Mouse (Mus musculus) ES-Bruce4 (cell line): Measurements from ENCODE around the gene Mfsd11. TPM values are rescaled to one million over a fixed set of nuclear protein-coding genes. Genes with fewer than 3 reads are reported as not detected.

ENCODE experiments used
- H3K27ac ChIP-seq: 2 replicates; pipeline ENCODE4 v1.5.1; 2012; ENCODE audit warnings: low read length, inconsistent platforms; ENCODE audit not compliant: insufficient read depth
- H3K27me3 ChIP-seq: 2 replicates; pipeline ENCODE4 v1.6.1; 2012; ENCODE audit warnings: mild to moderate bottlenecking, low read length, inconsistent platforms; ENCODE audit not compliant: control insufficient read depth, poor library complexity, insufficient read depth, severe bottlenecking
- H3K36me3 ChIP-seq: 2 replicates; pipeline ENCODE4 v1.6.1; 2012; ENCODE audit warnings: inconsistent platforms, mild to moderate bottlenecking, low read length, moderate library complexity; ENCODE audit not compliant: control insufficient read depth, poor library complexity, insufficient read depth, severe bottlenecking
- H3K4me1 ChIP-seq: one replicate; pipeline ENCODE4 v1.8.1; 2011; ENCODE audit warnings: low read length; ENCODE audit not compliant: control insufficient read depth, insufficient read depth
- H3K4me3 ChIP-seq: 2 replicates; pipeline ENCODE4 v1.5.1; 2011; ENCODE audit warnings: low read depth, mild to moderate bottlenecking, low read length
- H3K9ac ChIP-seq: 2 replicates; pipeline ENCODE4 v1.6.1; 2012; ENCODE audit warnings: low read depth, mild to moderate bottlenecking, inconsistent platforms; ENCODE audit not compliant: poor library complexity, severe bottlenecking
- H3K9me3 ChIP-seq: replicated peaks from 2 replicates; pipeline ENCODE4 v1.6.1; 2012; ENCODE audit warnings: mild to moderate bottlenecking, low read length, inconsistent platforms; ENCODE audit not compliant: control insufficient read depth, poor library complexity, insufficient read depth, severe bottlenecking
- CTCF ChIP-seq: IDR thresholded peaks from one replicate; pipeline ENCODE4 v1.8.1; 2011; ENCODE audit warnings: low read depth, low read length
- EP300 ChIP-seq: IDR thresholded peaks from 2 replicates; pipeline ENCODE4 v1.6.1; 2011; ENCODE audit warnings: low read depth, low read length; ENCODE audit not compliant: insufficient read depth
- POLR2A ChIP-seq: IDR thresholded peaks from one replicate; pipeline ENCODE4 v1.8.1; 2011; ENCODE audit warnings: low read length; ENCODE audit not compliant: insufficient read depth
- polyA plus RNA-seq: library from polyadenylated mRNA; stranded (reverse); fragments of >200 nt; gene quantifications from 2 replicates; pipeline ENCODE4 v1.2.4, GENCODE M21; 2011; ENCODE audit warnings: low read depth; ENCODE audit not compliant: missing spikeins, insufficient read depth, insufficient read length

The Mfsd11 gene
- polyA plus RNA-seq, 1 experiment = 15.1 TPM

DNA sequence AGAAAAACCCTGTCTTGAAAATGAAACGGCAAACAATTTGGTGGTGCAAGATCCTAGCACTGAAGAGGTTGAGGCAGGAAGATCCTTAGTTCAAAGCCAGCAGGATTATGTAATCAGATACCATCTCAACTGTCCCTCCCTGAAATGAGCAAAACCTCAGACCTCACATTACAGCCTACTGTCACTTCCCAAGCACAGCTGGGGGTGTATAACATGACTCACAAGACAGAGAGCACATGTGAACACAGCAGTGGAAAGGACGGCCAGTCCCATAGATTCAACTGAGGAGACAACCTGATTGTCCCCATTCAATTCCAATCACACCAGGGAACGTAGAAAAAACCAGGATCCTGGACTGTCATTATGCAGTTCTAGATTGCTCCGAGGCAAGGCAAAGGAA, 16.0 kb upstream of the Mfsd11 start:
- H3K9ac ChIP-seq = no peak overlapping the region
- no peaks in the 10 kb centered on the region for H3K27me3 ChIP-seq
- no peak for TF ChIP-seq EP300
- TF ChIP-seq POLR2A = no peak
- TF ChIP-seq CTCF = no peak
- H3K4me1 ChIP-seq = peaks cover 9% of the 10 kb centered on the region
- no peaks in the 10 kb centered on the region for H3K9me3 ChIP-seq
- H3K36me3 ChIP-seq = peaks cover 41% of the 10 kb centered on the region
- no peak overlapping the region for H3K4me3 ChIP-seq
- H3K27ac ChIP-seq = no peak overlapping the region

DNA sequence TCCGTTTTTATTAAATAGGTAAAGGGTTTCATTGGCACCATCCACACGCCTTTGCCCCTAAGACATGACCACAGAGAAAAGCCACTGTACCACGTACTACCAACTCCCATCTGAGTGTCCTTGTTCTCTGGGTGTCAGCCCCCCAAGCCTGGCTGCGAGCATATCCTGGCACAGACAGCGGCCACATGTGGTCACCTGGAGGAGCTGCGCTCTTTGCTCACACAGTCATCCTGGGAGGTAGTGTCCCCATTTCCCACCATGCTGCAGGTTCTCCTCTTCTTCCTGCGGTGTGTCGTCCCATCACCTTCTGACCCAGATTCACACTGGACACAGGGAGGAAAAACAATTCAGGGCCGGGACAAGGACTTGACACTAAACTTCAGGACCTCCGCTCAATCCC, 14.8 kb upstream of the Mfsd11 start:
- no peaks in the 10 kb centered on the region for H3K9me3 ChIP-seq
- H3K36me3 ChIP-seq = peaks cover 43% of the 10 kb centered on the region
- no peak overlapping the region for H3K27ac ChIP-seq
- no peaks in the 10 kb centered on the region for H3K27me3 ChIP-seq
- H3K4me1 ChIP-seq = peaks cover 9% of the 10 kb centered on the region
- no peak for TF ChIP-seq POLR2A
- TF ChIP-seq CTCF = peak; percentile 58
- TF ChIP-seq EP300 = no peak
- no peak overlapping the region for H3K9ac ChIP-seq
- H3K4me3 ChIP-seq = no peak overlapping the region

DNA sequence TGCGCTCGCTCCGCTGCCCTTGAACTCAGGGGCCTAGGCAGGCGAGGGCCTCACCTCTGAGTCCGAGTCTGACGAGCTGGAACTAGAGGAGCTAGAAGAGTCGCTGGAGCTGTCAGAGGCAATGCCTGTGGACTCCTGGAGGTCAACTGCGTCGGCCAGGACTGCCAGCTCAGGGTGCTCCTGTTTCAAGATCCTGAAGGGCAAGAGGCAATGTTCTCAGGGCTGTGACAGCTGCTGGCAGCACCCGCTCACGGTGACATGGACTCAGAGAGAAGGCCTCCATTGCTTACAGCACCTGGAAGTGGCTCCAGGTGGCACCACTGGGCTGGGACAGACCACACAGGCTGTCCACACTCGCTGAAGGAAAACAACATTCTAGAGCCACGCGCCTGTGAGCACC, 13.3 kb upstream of the Mfsd11 start:
- peaks cover 6% of the 10 kb centered on the region for H3K4me1 ChIP-seq
- no peaks in the 10 kb centered on the region for H3K9me3 ChIP-seq
- no peak overlapping the region for H3K27ac ChIP-seq
- no peak overlapping the region for H3K4me3 ChIP-seq
- no peaks in the 10 kb centered on the region for H3K27me3 ChIP-seq
- peaks cover 43% of the 10 kb centered on the region for H3K36me3 ChIP-seq
- TF ChIP-seq CTCF = no peak
- H3K9ac ChIP-seq = no peak overlapping the region

DNA sequence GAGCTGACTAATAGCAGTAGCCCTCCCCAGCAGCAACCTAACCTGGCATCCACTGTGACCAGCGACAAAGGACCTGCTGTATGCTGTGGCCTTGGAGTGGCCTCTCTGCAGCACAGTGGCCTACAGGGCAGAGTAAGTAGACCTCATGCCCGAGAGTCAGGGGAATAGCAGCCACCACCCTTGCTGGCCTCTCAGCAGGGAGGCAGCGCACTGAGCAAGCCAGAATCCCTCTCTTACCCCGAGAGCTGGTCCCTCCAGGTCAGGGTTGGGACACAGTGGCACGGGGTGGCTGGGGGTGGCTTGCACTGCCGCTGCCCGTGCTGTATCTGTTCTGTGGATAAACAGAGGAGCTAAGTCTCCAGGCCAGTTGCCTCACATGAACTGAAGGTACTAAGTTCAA, 12.6 kb upstream of the Mfsd11 start:
- no peak for TF ChIP-seq CTCF
- TF ChIP-seq EP300 = no peak
- TF ChIP-seq POLR2A = no peak
- Histone ChIP-seq H3K4me3 (no peak overlapping the region), H3K27ac (no peak overlapping the region), H3K4me1 (peaks cover 6% of the 10 kb centered on the region), H3K36me3 (peaks cover 43% of the 10 kb centered on the region), H3K9me3 (no peaks in the 10 kb centered on the region), H3K9ac (no peak overlapping the region), H3K27me3 (no peaks in the 10 kb centered on the region)

DNA sequence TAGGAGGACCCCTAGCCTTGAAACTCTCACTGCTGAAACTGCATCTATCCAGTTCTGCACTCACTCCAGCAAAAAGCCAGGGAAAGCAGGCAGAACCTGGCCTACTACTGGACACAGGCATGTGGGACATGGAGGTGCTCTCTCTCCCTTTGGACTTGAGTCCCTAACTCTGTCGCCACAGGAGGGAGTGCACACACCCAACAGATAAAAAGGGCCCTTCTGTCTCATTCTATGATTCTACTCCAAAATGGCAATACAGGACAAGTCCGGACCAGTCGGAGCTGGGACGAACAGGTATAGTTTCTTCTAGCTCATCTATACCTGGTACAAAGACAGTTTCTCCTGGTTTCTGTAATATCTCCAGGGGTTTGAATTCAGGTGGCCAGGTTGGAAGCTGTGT, 11.5 kb upstream of the Mfsd11 start:
- no peaks in the 10 kb centered on the region for H3K27me3 ChIP-seq
- no peak overlapping the region for H3K9ac ChIP-seq
- H3K4me3 ChIP-seq = no peak overlapping the region
- H3K4me1 ChIP-seq = peaks cover 6% of the 10 kb centered on the region
- no peaks in the 10 kb centered on the region for H3K9me3 ChIP-seq
- no peak overlapping the region for H3K27ac ChIP-seq
- TF ChIP-seq POLR2A (no peak), EP300 (no peak), CTCF (no peak)
- peaks cover 43% of the 10 kb centered on the region for H3K36me3 ChIP-seq

DNA sequence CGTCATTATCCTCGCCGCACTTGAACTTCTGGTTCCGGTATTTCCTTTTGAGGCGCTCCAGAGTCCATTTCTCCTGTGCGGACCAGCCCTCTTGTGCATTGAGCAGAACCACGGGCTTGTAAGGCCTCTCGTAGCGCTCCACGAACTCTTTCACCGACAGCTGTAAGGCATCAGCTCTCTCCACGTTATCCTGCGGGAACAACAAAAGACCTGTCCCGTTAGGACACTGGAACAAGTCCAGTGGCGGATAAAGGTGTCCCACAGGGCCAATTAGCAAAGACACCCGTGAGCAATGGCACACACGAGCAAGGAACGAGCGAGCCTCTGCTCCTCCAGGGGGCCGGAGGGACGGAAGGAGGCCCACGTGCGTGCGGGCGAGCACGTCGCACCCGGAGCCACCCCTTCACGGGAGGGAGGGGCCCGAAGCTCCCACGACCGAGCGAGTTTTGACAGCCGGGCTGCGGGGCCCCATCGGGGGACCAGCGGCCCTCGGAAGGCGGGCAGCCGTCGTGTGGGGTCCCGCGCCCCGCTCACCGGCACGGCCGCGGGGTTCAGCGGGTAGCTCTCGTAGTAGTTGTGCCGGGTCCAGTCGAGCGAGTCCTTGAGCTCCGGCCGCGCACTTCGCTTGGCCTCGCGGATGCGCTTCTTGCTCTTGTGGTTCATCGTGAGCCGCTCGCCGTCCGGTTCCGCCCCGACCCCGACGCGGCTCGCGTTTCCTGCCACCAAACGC, 9.5 kb upstream of the Mfsd11 start:
- Histone ChIP-seq H3K27ac (peak overlapping the region; percentile 32), H3K9me3 (no peaks in the 10 kb centered on the region), H3K36me3 (peaks cover 46% of the 10 kb centered on the region), H3K4me3 (peak overlapping the region; percentile 76), H3K27me3 (no peaks in the 10 kb centered on the region), H3K9ac (peak overlapping the region; percentile 86), H3K4me1 (peaks cover 6% of the 10 kb centered on the region)
- TF ChIP-seq EP300 = no peak
